Mouse (Mus musculus) spleen, adult 2 months (tissue): ENCODE measurements around the gene Prdx5. TPM values are rescaled to one million over a fixed set of nuclear protein-coding genes. Genes with fewer than 3 reads are reported as not detected.

Experiments
- DNase-seq, 2 experiments: peaks; one replicate each; pipeline versions ENCODE4 v3.0.0 to v3.0.0-alpha.2; 2012 to 2021; ENCODE audit warnings: low spot score in 2 of 2, low read depth in 1 of 2
- H3K27ac ChIP-seq: fragments of 200-500 bp; 2 replicates; pipeline ENCODE4 v1.5.1; 2012; ENCODE audit warnings: low read length, inconsistent platforms; ENCODE audit not compliant: insufficient read depth
- H3K27me3 ChIP-seq: fragments of 200-500 bp; 2 replicates; pipeline ENCODE4 v1.6.1; 2012; ENCODE audit warnings: mild to moderate bottlenecking, moderate library complexity, low read length, inconsistent platforms; ENCODE audit not compliant: control insufficient read depth, insufficient read depth
- H3K36me3 ChIP-seq: fragments of 200-500 bp; 2 replicates; pipeline ENCODE4 v1.6.1; 2012; ENCODE audit warnings: mild to moderate bottlenecking, low read length, inconsistent platforms; ENCODE audit not compliant: control insufficient read depth, insufficient read depth
- H3K4me1 ChIP-seq: fragments of 200-500 bp; 2 replicates; pipeline ENCODE4 v1.6.1; 2011; ENCODE audit warnings: inconsistent platforms; ENCODE audit not compliant: control insufficient read depth, insufficient read depth, insufficient read length
- H3K4me3 ChIP-seq: fragments of 200-500 bp; 2 replicates; pipeline ENCODE4 v1.5.1; 2011; ENCODE audit warnings: mild to moderate bottlenecking, inconsistent platforms; ENCODE audit not compliant: insufficient read depth, insufficient read length; ENCODE audit errors: extremely low read depth
- CTCF ChIP-seq: fragments of 200-500 bp; IDR thresholded peaks from 2 replicates; pipeline ENCODE4 v1.5.1; 2011; ENCODE audit warnings: mild to moderate bottlenecking, inconsistent platforms; ENCODE audit not compliant: insufficient read depth, insufficient read length, insufficient replicate concordance; ENCODE audit errors: extremely low read depth
- POLR2A ChIP-seq: fragments of 200-500 bp; IDR thresholded peaks from 2 replicates; pipeline ENCODE4 v1.6.1; 2011; ENCODE audit warnings: low read depth, low read length, inconsistent platforms
- WGBS: fragments of 180-500 bp; shearing (Covaris S2); methylation state at CpG from one replicate; pipeline ENCODE4 v1.1.7; 2018; 5-methylcytosine and 5-hydroxymethylcytosine counted together
- polyA plus RNA-seq: library from polyadenylated mRNA; depleted of rRNA; stranded (reverse); fragments of >200 nt; gene quantifications from 2 replicates; pipeline ENCODE4 v1.2.3, GENCODE M21; 2012; rRNA removed

The Prdx5 gene
- 54.6 and 59.4 TPM in 2 replicates for polyA plus RNA-seq

- Histone ChIP-seq H3K4me3 (peak within 1 kb of the TSS; percentile 71), H3K4me1 (peaks cover 12% of the 10 kb centered on the region; the same call in 1 of the 2 replicates), H3K27me3 (no peaks in the 10 kb centered on the region), H3K27ac (peak within 1 kb of the TSS; percentile 95), H3K36me3 (peaks cover 29% of the 10 kb centered on the region)
- DNase-seq = peak; percentile 86 to 89
- TF ChIP-seq CTCF = no peak
- TF ChIP-seq POLR2A = peak; percentile 88; the same call in 1 of the 2 replicates
- 1% methylated on average over 65 of the region's 65 CpGs for WGBS
Observed at GRCm38 (mm10) chr19:6909507-6910289, at the start of gene Prdx5, which contains the start of gene Trmt112. Gene Prdx5 (minus strand): TSS chr19:6910106. Gene Trmt112 (plus strand): TSS chr19:6909698.

DNA sequence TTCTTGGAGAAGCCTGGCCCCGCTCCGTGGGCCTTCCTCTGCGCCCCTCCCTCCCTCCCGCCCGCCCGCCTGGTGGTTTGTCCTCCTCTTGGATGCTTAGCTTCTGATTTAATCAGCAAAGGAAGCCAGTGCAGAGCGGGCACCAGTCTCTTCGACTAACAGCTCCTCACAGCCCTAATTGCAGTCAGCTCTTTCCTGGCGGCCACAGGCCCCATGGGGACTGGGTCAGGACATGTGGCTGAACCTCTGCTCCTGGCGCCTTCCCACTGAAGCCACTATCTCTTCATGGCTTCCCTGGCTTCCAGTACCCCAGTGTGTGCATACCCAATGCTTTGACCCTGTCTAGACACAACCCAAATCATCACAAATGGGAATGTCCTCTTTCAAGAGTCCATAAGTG, 46.6 kb upstream of the Prdx5 start:
- Histone ChIP-seq H3K27ac (no peak overlapping the region), H3K4me3 (no peak overlapping the region), H3K36me3 (peaks cover 7% of the 10 kb centered on the region), H3K4me1 (peaks cover 11% of the 10 kb centered on the region; the same call in 1 of the 2 replicates), H3K27me3 (no peaks in the 10 kb centered on the region)
- TF ChIP-seq CTCF (no peak), POLR2A (no peak)
- WGBS = 80% methylated on average over 10 of the region's 10 CpGs
- no peak for DNase-seq

DNA sequence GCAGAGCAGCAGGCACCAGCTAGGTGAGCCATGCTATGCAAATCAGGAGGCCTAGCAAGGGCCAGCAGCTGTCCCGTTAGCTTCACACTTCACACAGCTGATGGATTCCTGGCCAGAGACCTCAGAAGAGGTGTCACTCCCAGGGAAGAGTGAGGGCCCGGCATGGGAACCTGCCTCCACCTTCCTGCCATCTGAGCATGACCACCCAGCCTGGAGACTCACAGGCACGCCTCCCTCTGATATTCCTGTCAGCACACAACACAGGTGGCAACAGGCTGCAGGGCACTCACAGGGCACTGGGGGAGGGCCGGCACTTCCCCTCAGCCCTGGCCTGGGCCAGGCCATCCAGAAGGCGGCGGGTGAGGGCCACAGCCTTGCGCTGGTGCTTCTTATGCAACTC, 45.5 kb upstream of the Prdx5 start:
- TF ChIP-seq CTCF = no peak
- no peak for TF ChIP-seq POLR2A
- 85% methylated on average over 7 of the region's 7 CpGs for WGBS
- peaks cover 11% of the 10 kb centered on the region; the same call in 1 of the 2 replicates for H3K4me1 ChIP-seq
- no peak for DNase-seq
- H3K27ac ChIP-seq = no peak overlapping the region
- peaks cover 7% of the 10 kb centered on the region for H3K36me3 ChIP-seq
- no peaks in the 10 kb centered on the region for H3K27me3 ChIP-seq
- no peak overlapping the region for H3K4me3 ChIP-seq

GRCm38 (mm10) chr19:6954046-6954445, 44.1 kb upstream of the Prdx5 start:
- peak in 1 of 2 experiments; percentile 29 for DNase-seq

GRCm38 (mm10) chr19:6952712-6953037, 42.8 kb upstream of the Prdx5 start:
- Histone ChIP-seq H3K27ac (peak overlapping the region; percentile 77), H3K4me3 (peak overlapping the region; percentile 86; the same call in 1 of the 2 replicates), H3K27me3 (no peaks in the 10 kb centered on the region), H3K4me1 (peaks cover 11% of the 10 kb centered on the region; the same call in 1 of the 2 replicates), H3K36me3 (peaks cover 3% of the 10 kb centered on the region; the same call in 1 of the 2 replicates)
- WGBS = 26% methylated on average over 3 of the region's 3 CpGs
- DNase-seq = no peak
- no peak for TF ChIP-seq POLR2A
- no peak for TF ChIP-seq CTCF

More at GRCm38 (mm10) chr19:6954046-6954445, 44.1 kb upstream of the Prdx5 start:
- no peak overlapping the region for H3K4me3 ChIP-seq
- WGBS = 69% methylated on average over 9 of the region's 9 CpGs
- H3K36me3 ChIP-seq = peaks cover 5% of the 10 kb centered on the region
- no peak overlapping the region for H3K27ac ChIP-seq
- TF ChIP-seq CTCF (no peak), POLR2A (no peak)
- H3K27me3 ChIP-seq = no peaks in the 10 kb centered on the region
- H3K4me1 ChIP-seq = peaks cover 11% of the 10 kb centered on the region; the same call in 1 of the 2 replicates

- no peak for TF ChIP-seq POLR2A
- Histone ChIP-seq H3K4me1 (peaks cover 11% of the 10 kb centered on the region; the same call in 1 of the 2 replicates), H3K27ac (peak overlapping the region; percentile 77), H3K4me3 (peak overlapping the region; percentile 86), H3K36me3 (peaks cover 3% of the 10 kb centered on the region; the same call in 1 of the 2 replicates), H3K27me3 (no peaks in the 10 kb centered on the region)
- 7% methylated on average over 31 of the region's 31 CpGs for WGBS
- DNase-seq = peak in 1 of 2 experiments; percentile 46
Observed at GRCm38 (mm10) chr19:6951994-6952711, 42.2 kb upstream of the Prdx5 start.
